In the genomic region with DNA sequence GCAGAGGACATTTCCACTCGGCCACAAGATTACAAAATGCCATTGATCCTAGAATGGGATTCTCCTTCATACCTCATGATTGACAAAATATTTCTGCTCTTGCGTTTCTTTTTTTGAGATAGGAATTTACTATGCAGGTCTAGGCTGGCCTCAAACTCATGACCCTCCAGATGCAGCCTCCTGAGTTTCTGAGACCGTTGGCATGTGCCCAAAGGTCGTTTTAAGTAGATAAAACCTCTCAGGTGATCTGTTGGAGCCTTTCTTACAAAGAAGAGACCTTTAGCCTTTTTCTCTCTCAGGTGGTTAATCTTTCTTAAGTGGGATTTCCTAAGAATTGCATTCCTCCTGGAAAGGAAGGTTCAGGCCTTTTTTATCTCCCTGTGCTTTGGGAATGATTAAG, we compare ENCODE assay signal across 25 mouse cellular contexts. TPM values are rescaled to one million over a fixed set of nuclear protein-coding genes. Genes with fewer than 3 reads are reported as not detected.
A peak's percentile ranks its signal among the peaks of the same experiment; 100 is the strongest.
DNase-seq lines count a peak whose midpoint lies in the region; ATAC-seq and TF ChIP-seq lines count a peak whose summit lies in the region.
"Had no signal": no experiment of that assay in that cellular context is flagged by ENCODE, and none has a peak within 500 bp of the region (broad histone marks: within the 10 kb centered on the region; RNA-seq: fewer than 3 reads in every experiment).

No protein-coding gene starts in this region.

- no peaks in the 10 kb centered on the region for H3K36me3 ChIP-seq in kidney, embryonic 15.5 days
- H3K36me3 ChIP-seq in kidney, embryonic 14.5 days (ENCODE audit: control insufficient read depth, insufficient read depth, low read length), result no peaks in the 10 kb centered on the region
- no peaks in the 10 kb centered on the region for H3K36me3 ChIP-seq in intestine, embryonic 16.5 days (ENCODE audit: control insufficient read depth, insufficient read depth, low read length)
- H3K36me3 ChIP-seq: embryonic facial prominence, embryonic 10.5 days; embryonic facial prominence, embryonic 13.5 days; forebrain, embryonic 12.5 days; forebrain, embryonic 15.5 days; hindbrain, embryonic 12.5 days; hindbrain, embryonic 15.5 days had no signal

- no peak overlapping the region for H3K27ac ChIP-seq in kidney, embryonic 15.5 days
- no peak overlapping the region for H3K27ac ChIP-seq in kidney, embryonic 14.5 days (ENCODE audit: low read depth, low read length)
- H3K27ac ChIP-seq in intestine, embryonic 16.5 days (ENCODE audit: low read length), result peak overlapping the region; percentile 71
- H3K27ac ChIP-seq: embryonic facial prominence, embryonic 10.5 days; embryonic facial prominence, embryonic 13.5 days; forebrain, embryonic 12.5 days; forebrain, embryonic 15.5 days; hindbrain, embryonic 12.5 days; hindbrain, embryonic 15.5 days had no signal

- H3K4me1 ChIP-seq in kidney, embryonic 15.5 days, result peaks cover 5% of the 10 kb centered on the region
- H3K4me1 ChIP-seq in kidney, embryonic 14.5 days (ENCODE audit: control insufficient read depth, insufficient read depth, low read length), result no peaks in the 10 kb centered on the region
- H3K4me1 ChIP-seq in intestine, embryonic 16.5 days (ENCODE audit: control insufficient read depth, insufficient read depth, low read length), result 0 out of 2 replicates have a peak, but pooled peaks cover 2% of the 10 kb centered on the region
- H3K4me1 ChIP-seq in lung, adult 2 months (ENCODE audit: control insufficient read depth, insufficient read depth, low read length), result no peaks in the 10 kb centered on the region
- H3K4me1 ChIP-seq: forebrain, embryonic 12.5 days; forebrain, embryonic 15.5 days; hindbrain, embryonic 12.5 days; hindbrain, embryonic 15.5 days had no signal

- DNase-seq in kidney, adult 9 months, result peak; percentile 37
- DNase-seq in kidney, postnatal 14 days, result peak; percentile 41
- no peak for DNase-seq in lung, adult 2 months
- no peak for DNase-seq in Muller cell, postnatal 12 days (ENCODE audit: inconsistent ontology term)
- DNase-seq: adrenal gland, adult 8-10 months; adrenal gland, postnatal 25 days; cerebellum, adult 11-12 months; cerebellum, adult 8-10 months; cerebellum, postnatal 10 days; cerebellum, postnatal 36 days; embryo, embryonic 11 days; gastrocnemius, postnatal 25 days; heart, adult 18-20 months had no signal

- TF ChIP-seq POLR2A in lung, adult 2 months (IDR thresholded peaks at IDR 0.05; ENCODE audit: borderline replicate concordance, extremely low read depth, low read depth, low read length), result no peak

- no peak overlapping the region for H3K4me2 ChIP-seq in kidney, embryonic 15.5 days
- H3K4me2 ChIP-seq in kidney, embryonic 14.5 days (replicated peaks; ENCODE audit: low read depth, low read length), result no peak overlapping the region
- no peak overlapping the region for H3K4me2 ChIP-seq in intestine, embryonic 16.5 days (ENCODE audit: low read depth, low read length)
- H3K4me2 ChIP-seq: embryonic facial prominence, embryonic 13.5 days; forebrain, embryonic 12.5 days; forebrain, embryonic 15.5 days; hindbrain, embryonic 12.5 days; hindbrain, embryonic 15.5 days had no signal

- H3K27me3 ChIP-seq in kidney, embryonic 15.5 days, result no peaks in the 10 kb centered on the region
- no peaks in the 10 kb centered on the region for H3K27me3 ChIP-seq in kidney, embryonic 14.5 days (ENCODE audit: control insufficient read depth, insufficient read depth, low read length)
- H3K27me3 ChIP-seq in intestine, embryonic 16.5 days (replicated peaks; ENCODE audit: control insufficient read depth, insufficient read depth, low read length), result no peaks in the 10 kb centered on the region
- H3K27me3 ChIP-seq: embryonic facial prominence, embryonic 13.5 days; forebrain, embryonic 12.5 days; forebrain, embryonic 15.5 days; hindbrain, embryonic 12.5 days; hindbrain, embryonic 15.5 days had no signal

- no peak overlapping the region for H3K9ac ChIP-seq in kidney, embryonic 15.5 days
- no peak overlapping the region for H3K9ac ChIP-seq in kidney, embryonic 14.5 days (ENCODE audit: low read depth, low read length)
- no peak overlapping the region for H3K9ac ChIP-seq in intestine, embryonic 16.5 days (ENCODE audit: low read depth, low read length)
- H3K9ac ChIP-seq: embryonic facial prominence, embryonic 13.5 days; forebrain, embryonic 12.5 days; forebrain, embryonic 15.5 days; hindbrain, embryonic 12.5 days; hindbrain, embryonic 15.5 days had no signal

- WGBS in kidney, embryonic 15.5 days, result 64% methylated on average over 4 of the region's 4 CpGs
- 64% methylated on average over 4 of the region's 4 CpGs for WGBS in kidney, embryonic 14.5 days
- WGBS in intestine, embryonic 16.5 days, result 41% methylated on average over 4 of the region's 4 CpGs
- WGBS in lung, adult 2 months, result 52% methylated on average over 4 of the region's 4 CpGs

- H3K9me3 ChIP-seq in kidney, embryonic 15.5 days (replicated peaks), result no peaks in the 10 kb centered on the region
- H3K9me3 ChIP-seq in kidney, embryonic 14.5 days (ENCODE audit: control insufficient read depth, low read length), result no peaks in the 10 kb centered on the region
- no peaks in the 10 kb centered on the region for H3K9me3 ChIP-seq in intestine, embryonic 16.5 days (ENCODE audit: control insufficient read depth, low read length)
- H3K9me3 ChIP-seq: embryonic facial prominence, embryonic 10.5 days; embryonic facial prominence, embryonic 13.5 days; forebrain, embryonic 12.5 days; forebrain, embryonic 15.5 days; hindbrain, embryonic 12.5 days; hindbrain, embryonic 15.5 days had no signal

- no peak for ATAC-seq in kidney, embryonic 15.5 days (replicated peaks; ENCODE audit: low FRiP score)
- no peak for ATAC-seq in kidney, embryonic 14.5 days (ENCODE audit: low FRiP score, low TSS enrichment)
- ATAC-seq in intestine, embryonic 16.5 days, result peak; percentile 57
- ATAC-seq: activated CD4-positive, CD25-positive, alpha-beta regulatory T cell, adult 4 months; CD4-positive, CD25-positive, alpha-beta regulatory T cell, adult 4 months; forebrain, embryonic 15.5 days had no signal

- no peak for TF ChIP-seq CTCF in lung, adult 2 months (IDR thresholded peaks at IDR 0.05; ENCODE audit: insufficient read depth, low read length)

- no peak overlapping the region for H3K4me3 ChIP-seq in kidney, embryonic 15.5 days (replicated peaks)
- no peak overlapping the region for H3K4me3 ChIP-seq in kidney, embryonic 14.5 days (ENCODE audit: low read length)
- H3K4me3 ChIP-seq in intestine, embryonic 16.5 days (ENCODE audit: low read length), result no peak overlapping the region
- no peak overlapping the region for H3K4me3 ChIP-seq in lung, adult 2 months (replicated peaks; ENCODE audit: extremely low read depth, low read depth, low read length)
- H3K4me3 ChIP-seq: embryonic facial prominence, embryonic 10.5 days; embryonic facial prominence, embryonic 13.5 days; erythroblast, embryonic 14.5 days; forebrain, embryonic 12.5 days; forebrain, embryonic 15.5 days; hindbrain, embryonic 12.5 days; hindbrain, embryonic 15.5 days had no signal

RNA-seq across cellular contexts. Expression of a gene that starts 8.8 kb away (rescaled TPM):
- polyA plus RNA-seq in kidney, embryonic 15.5 days (2015; fragmentation: Nextera tagmentation; extraction: Ambion mirVana), result 326 and 335 TPM in 2 replicates
- 278 and 302 TPM in 2 replicates for polyA plus RNA-seq in kidney, embryonic 14.5 days (2014; fragmentation: Nextera tagmentation; extraction: Ambion mirVana)
- 513 and 568 TPM in 2 replicates for polyA plus RNA-seq in intestine, embryonic 16.5 days (2015; fragmentation: Nextera tagmentation; extraction: Ambion mirVana)
- 236 and 380 TPM in 2 replicates for polyA plus RNA-seq in lung, adult 2 months (2012; rRNA removed)

RNA-seq across cellular contexts. Expression of a gene that starts 14.6 kb away (rescaled TPM):
- polyA plus RNA-seq in kidney, embryonic 15.5 days (2015; fragmentation: Nextera tagmentation; extraction: Ambion mirVana), result 7.0 and 7.3 TPM in 2 replicates
- 5.9 and 8.1 TPM in 2 replicates for polyA plus RNA-seq in kidney, embryonic 14.5 days (2014; fragmentation: Nextera tagmentation; extraction: Ambion mirVana)
- polyA plus RNA-seq in intestine, embryonic 16.5 days (2015; fragmentation: Nextera tagmentation; extraction: Ambion mirVana), result 15.3 TPM in 2 replicates
- polyA plus RNA-seq in lung, adult 2 months (2012; rRNA removed), result 5.0 and 7.7 TPM in 2 replicates

Comparison
In these comparisons a context has a peak if more than half of its experiments do, and no peak if none do; other contexts are left out.
1. DNase-seq: peak in kidney, adult 9 months (single experiment) and kidney, postnatal 14 days (single experiment); none in lung, adult 2 months (single experiment) and Muller cell, postnatal 12 days (single experiment).